Mouse (Mus musculus): ENCODE measurements around the gene P2rx5. TPM values are rescaled to one million over a fixed set of nuclear protein-coding genes. Genes with fewer than 3 reads are reported as not detected.

Gene P2rx5
- polyA plus RNA-seq, 1 experiment from 2014 or later, result 0.04 TPM

DNA sequence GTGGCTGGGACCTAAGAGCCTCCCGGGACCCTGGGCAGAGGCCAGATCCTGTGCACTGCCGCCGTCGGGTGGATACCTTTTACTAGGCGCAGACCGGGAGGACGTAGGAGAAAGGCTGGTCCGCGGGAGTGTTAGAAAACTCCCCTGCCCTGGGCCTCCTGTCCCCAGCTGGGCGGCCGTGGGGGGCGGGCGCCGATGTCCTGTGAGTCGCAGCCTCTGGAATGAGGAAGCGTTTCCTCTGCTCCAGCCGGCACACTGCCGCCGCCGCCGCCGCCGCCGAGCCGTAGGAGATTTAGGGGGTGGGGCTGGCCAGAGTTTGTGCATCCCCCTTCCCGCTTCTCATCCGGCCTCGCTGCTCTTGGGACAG lies 17.3 kb downstream of the P2rx5 start:
- H3K36me3 ChIP-seq (ENCODE audit: control insufficient read depth, insufficient read depth), result peaks cover 17% of the 10 kb centered on the region
- peak overlapping the region; percentile 98 for H3K4me3 ChIP-seq (ENCODE audit: low read depth, low read length)
- H3K27ac ChIP-seq (ENCODE audit: low read depth, low read length), result peak overlapping the region; percentile 95
- H3K4me2 ChIP-seq (replicated peaks; ENCODE audit: low read depth), result peak overlapping the region; percentile 68
- H3K9me3 ChIP-seq (ENCODE audit: control insufficient read depth), result no peaks in the 10 kb centered on the region
- H3K27me3 ChIP-seq (replicated peaks; ENCODE audit: control insufficient read depth, insufficient read depth, low read length), result no peaks in the 10 kb centered on the region
- TF ChIP-seq CTCF (IDR thresholded peaks at IDR 0.05; ENCODE audit: low read depth), result no peak
- WGBS, result under 1% methylated on average over 28 of the region's 28 CpGs
- H3K4me1 ChIP-seq (replicated peaks; ENCODE audit: control insufficient read depth, insufficient read depth, low read length), result 0 out of 2 replicates have a peak, but pooled peaks cover 4% of the 10 kb centered on the region
- ATAC-seq, result peak; percentile 89
- H3K9ac ChIP-seq (ENCODE audit: low read depth, low read length), result peak overlapping the region; percentile 88

GRCm38 (mm10) chr11:73177895-73178294 lies 17.7 kb downstream of the P2rx5 start:
- ATAC-seq, result no peak
- 0% methylated on average over 2 of the region's 2 CpGs for WGBS

DNA sequence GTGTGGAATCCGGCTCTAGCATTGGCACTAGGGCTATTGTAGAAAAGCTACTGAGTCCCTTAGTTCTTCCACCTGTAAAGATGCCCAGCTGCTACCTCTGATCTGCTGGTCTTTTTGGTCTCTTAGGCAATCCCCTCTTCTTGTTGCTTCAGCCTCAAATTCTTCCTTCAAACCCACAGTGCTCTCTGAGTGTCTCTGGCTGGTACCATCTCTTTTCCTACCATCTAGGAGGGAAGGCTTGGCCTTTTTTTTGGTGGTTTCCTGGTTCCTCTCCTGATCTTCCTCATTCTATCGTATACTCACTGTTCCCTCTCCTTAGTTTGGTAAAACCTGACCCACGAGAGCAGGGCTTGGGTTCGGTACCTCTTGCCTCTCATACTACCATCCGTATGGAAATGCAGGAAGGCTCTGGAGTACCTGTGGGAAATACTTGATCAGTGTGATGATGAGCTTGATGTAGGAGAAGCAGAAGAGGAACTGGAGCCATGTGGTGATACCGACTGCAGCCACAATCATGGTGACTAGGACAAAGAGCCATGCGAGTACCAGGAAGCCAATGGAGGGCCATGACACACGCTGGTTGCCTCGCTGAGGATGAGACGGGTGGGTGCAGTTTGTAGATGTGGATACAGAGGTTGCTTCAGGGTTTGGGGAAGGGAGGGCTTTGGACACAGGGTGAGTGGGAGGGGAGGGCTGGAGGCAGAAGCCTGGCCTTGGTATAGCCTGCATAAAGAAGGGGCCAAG lies 25.8 kb downstream of the P2rx5 start:
- Histone ChIP-seq H3K9me3 (ENCODE audit: control insufficient read depth) (no peaks in the 10 kb centered on the region), H3K36me3 (ENCODE audit: control insufficient read depth, insufficient read depth) (peaks cover 62% of the 10 kb centered on the region), H3K4me2 (replicated peaks; ENCODE audit: low read depth) (no peak overlapping the region), H3K9ac (ENCODE audit: low read depth, low read length) (no peak overlapping the region), H3K27me3 (replicated peaks; ENCODE audit: control insufficient read depth, insufficient read depth, low read length) (no peaks in the 10 kb centered on the region), H3K4me3 (ENCODE audit: low read depth, low read length) (no peak overlapping the region), H3K27ac (ENCODE audit: low read depth, low read length) (no peak overlapping the region), H3K4me1 (replicated peaks; ENCODE audit: control insufficient read depth, insufficient read depth, low read length) (no peaks in the 10 kb centered on the region)
- 90% methylated on average over 10 of the region's 10 CpGs for WGBS
- TF ChIP-seq CTCF (IDR thresholded peaks at IDR 0.05; ENCODE audit: low read depth), result no peak
- no peak for ATAC-seq

More at GRCm38 (mm10) chr11:73177895-73178294, 17.7 kb downstream of the P2rx5 start:
- Histone ChIP-seq H3K4me2 (replicated peaks; ENCODE audit: low read depth) (peak overlapping the region; percentile 68), H3K27ac (ENCODE audit: low read depth, low read length) (peak overlapping the region; percentile 95), H3K9me3 (ENCODE audit: control insufficient read depth) (no peaks in the 10 kb centered on the region), H3K27me3 (replicated peaks; ENCODE audit: control insufficient read depth, insufficient read depth, low read length) (no peaks in the 10 kb centered on the region), H3K9ac (ENCODE audit: low read depth, low read length) (peak overlapping the region; percentile 88), H3K4me1 (replicated peaks; ENCODE audit: control insufficient read depth, insufficient read depth, low read length) (0 out of 2 replicates have a peak, but pooled peaks cover 4% of the 10 kb centered on the region), H3K4me3 (ENCODE audit: low read depth, low read length) (peak overlapping the region; percentile 98), H3K36me3 (ENCODE audit: control insufficient read depth, insufficient read depth) (peaks cover 17% of the 10 kb centered on the region)
- TF ChIP-seq CTCF (IDR thresholded peaks at IDR 0.05; ENCODE audit: low read depth), result peak; percentile 20; the same call in 1 of the 2 replicates

- peaks cover 69% of the 10 kb centered on the region for H3K36me3 ChIP-seq (ENCODE audit: control insufficient read depth, insufficient read depth)
- H3K9ac ChIP-seq (ENCODE audit: low read depth, low read length), result no peak overlapping the region
- no peak for ATAC-seq
- H3K9me3 ChIP-seq (ENCODE audit: control insufficient read depth), result no peaks in the 10 kb centered on the region
- no peak overlapping the region for H3K4me3 ChIP-seq (ENCODE audit: low read depth, low read length)
- TF ChIP-seq CTCF (IDR thresholded peaks at IDR 0.05; ENCODE audit: low read depth), result no peak
- no peaks in the 10 kb centered on the region for H3K27me3 ChIP-seq (replicated peaks; ENCODE audit: control insufficient read depth, insufficient read depth, low read length)
- H3K4me1 ChIP-seq (replicated peaks; ENCODE audit: control insufficient read depth, insufficient read depth, low read length), result no peaks in the 10 kb centered on the region
- no peak overlapping the region for H3K27ac ChIP-seq (ENCODE audit: low read depth, low read length)
- WGBS, result 87% methylated on average over 6 of the region's 6 CpGs
- H3K4me2 ChIP-seq (replicated peaks; ENCODE audit: low read depth), result no peak overlapping the region
Observed at GRCm38 (mm10) chr11:73187231-73187630, 27.0 kb downstream of the P2rx5 start.

GRCm38 (mm10) chr11:73193047-73193446 lies 32.8 kb downstream of the P2rx5 start:
- no peaks in the 10 kb centered on the region for H3K27me3 ChIP-seq (replicated peaks; ENCODE audit: control insufficient read depth, insufficient read depth, low read length)
- TF ChIP-seq CTCF (IDR thresholded peaks at IDR 0.05; ENCODE audit: low read depth), result no peak
- no peak overlapping the region for H3K4me3 ChIP-seq (ENCODE audit: low read depth, low read length)
- WGBS, result 78% methylated on average over 6 of the region's 6 CpGs
- no peaks in the 10 kb centered on the region for H3K9me3 ChIP-seq (ENCODE audit: control insufficient read depth)
- ATAC-seq, result no peak
- peaks cover 5% of the 10 kb centered on the region; the same call in 1 of the 2 replicates for H3K4me1 ChIP-seq (replicated peaks; ENCODE audit: control insufficient read depth, insufficient read depth, low read length)
- no peak overlapping the region for H3K9ac ChIP-seq (ENCODE audit: low read depth, low read length)
- no peak overlapping the region for H3K27ac ChIP-seq (ENCODE audit: low read depth, low read length)
- H3K36me3 ChIP-seq (ENCODE audit: control insufficient read depth, insufficient read depth), result peaks cover 54% of the 10 kb centered on the region
- no peak overlapping the region for H3K4me2 ChIP-seq (replicated peaks; ENCODE audit: low read depth)

DNA sequence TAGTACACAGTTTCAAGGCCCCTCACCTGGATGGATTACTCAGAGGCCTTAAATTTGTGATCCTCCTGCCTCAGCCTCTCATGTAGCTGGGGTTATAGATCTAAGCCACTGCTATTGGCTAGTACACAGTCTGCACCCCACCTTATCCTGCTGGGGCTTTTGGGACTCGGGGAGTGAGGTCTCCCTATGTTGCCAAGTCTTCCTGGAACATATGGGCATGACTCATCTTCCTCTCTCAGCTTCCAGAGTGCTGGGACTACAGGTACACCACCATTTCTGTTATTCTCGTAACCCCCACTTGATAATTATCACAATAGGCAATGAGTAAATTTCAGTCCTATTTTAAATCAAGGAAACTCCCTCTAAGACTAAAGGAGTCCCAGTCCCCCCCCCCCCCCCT lies 34.2 kb downstream of the P2rx5 start:
- no peak overlapping the region for H3K9ac ChIP-seq (ENCODE audit: low read depth, low read length)
- H3K27me3 ChIP-seq (replicated peaks; ENCODE audit: control insufficient read depth, insufficient read depth, low read length), result no peaks in the 10 kb centered on the region
- no peaks in the 10 kb centered on the region for H3K9me3 ChIP-seq (ENCODE audit: control insufficient read depth)
- H3K36me3 ChIP-seq (ENCODE audit: control insufficient read depth, insufficient read depth), result peaks cover 45% of the 10 kb centered on the region; the same call in 1 of the 2 replicates
- H3K4me1 ChIP-seq (replicated peaks; ENCODE audit: control insufficient read depth, insufficient read depth, low read length), result peaks cover 5% of the 10 kb centered on the region; the same call in 1 of the 2 replicates
- WGBS, result 80% methylated on average over 2 of the region's 2 CpGs
- no peak for ATAC-seq
- H3K4me2 ChIP-seq (replicated peaks; ENCODE audit: low read depth), result no peak overlapping the region
- no peak overlapping the region for H3K4me3 ChIP-seq (ENCODE audit: low read depth, low read length)
- no peak for TF ChIP-seq CTCF (IDR thresholded peaks at IDR 0.05; ENCODE audit: low read depth)
- no peak overlapping the region for H3K27ac ChIP-seq (ENCODE audit: low read depth, low read length)

Data from intestine, postnatal 0 days (tissue).